Mouse (Mus musculus): Measurements from ENCODE around the gene Por.

Gene Por

DNA sequence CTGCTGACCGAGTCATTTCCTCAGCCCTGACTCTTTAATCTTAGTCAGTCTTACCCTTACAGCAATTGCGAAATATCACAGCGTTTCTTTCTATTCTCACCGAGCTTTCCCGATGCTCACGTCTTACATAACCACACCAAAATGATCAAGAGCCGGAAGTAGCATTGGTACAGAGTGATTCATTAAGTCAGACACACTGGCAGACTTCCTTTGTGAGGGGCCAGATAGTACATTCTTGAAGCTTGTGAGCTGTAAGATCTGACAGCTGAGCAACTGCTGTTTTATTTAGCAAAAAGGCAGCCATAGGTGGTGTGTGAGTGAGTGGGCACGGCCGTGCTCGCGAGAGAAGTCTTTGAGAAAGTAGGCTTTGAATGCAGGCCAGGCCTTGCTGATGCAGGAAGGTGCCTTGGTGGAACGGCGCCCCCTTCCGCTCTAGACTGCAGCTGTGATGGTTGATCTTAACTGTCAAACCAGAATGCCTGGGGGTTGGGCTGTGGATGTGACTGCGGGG lies 32.9 kb downstream of the Por start:
- peak; percentile 87 for DNase-seq

DNA sequence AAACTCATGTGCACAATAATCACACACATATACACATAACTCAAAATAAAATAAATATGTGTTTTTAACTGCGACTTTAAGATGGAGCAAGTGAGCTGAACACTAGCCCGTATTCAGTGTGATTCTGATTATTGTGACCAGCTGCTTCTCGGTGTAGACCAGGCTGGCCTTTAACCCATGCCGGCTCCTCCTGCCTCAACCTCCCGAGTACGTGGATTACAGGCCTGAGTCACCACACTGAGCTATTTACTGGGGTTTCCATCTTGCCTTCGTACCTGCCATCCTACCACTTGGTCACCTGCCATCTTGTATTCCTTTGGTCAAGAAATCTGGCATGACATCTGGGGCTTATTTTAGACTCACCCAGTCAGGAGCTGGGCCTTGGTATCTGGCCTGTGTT lies 33.6 kb downstream of the Por start:
- no peak for DNase-seq

DNA sequence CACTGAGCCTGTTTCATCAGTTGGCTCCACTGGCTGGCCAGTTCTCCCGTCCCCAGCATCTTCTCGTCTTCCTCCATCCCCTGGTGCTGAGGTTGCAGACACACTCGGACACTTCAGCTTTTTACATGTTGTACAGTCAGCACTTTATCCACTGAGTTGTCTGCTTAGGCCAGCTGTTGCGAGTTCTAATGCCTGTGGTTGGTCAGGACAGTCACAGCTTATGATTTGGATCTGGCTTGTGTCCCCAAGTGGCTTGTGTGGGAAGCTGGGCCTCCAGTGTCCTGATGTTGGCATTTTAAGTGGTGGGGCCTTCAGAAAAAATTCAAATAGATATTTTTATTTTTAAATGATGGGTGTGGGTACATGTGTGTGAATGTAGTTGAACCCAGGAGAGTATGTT lies 35.5 kb downstream of the Por start:
- DNase-seq: no peak

DNA sequence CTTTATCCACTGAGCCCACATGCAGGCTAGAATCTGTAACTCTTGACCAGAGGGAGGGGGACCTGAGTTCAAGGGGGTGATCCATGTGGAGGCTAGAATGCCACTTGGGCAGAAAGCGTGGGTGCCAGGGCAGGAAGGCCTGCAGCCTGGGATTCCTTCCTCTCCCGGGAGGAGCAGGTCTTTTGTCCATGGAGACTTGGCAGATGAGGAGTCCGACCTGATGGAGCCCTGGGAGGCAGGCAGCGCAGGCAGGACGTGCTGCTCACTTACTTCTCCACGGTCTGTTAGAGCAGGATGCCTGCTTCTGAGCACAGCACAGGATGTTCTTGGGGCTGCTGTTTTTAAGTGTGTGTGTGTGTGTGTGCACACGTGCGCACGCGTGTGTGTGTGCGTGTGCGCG lies 37.2 kb downstream of the Por start:
- no peak for DNase-seq

DNA sequence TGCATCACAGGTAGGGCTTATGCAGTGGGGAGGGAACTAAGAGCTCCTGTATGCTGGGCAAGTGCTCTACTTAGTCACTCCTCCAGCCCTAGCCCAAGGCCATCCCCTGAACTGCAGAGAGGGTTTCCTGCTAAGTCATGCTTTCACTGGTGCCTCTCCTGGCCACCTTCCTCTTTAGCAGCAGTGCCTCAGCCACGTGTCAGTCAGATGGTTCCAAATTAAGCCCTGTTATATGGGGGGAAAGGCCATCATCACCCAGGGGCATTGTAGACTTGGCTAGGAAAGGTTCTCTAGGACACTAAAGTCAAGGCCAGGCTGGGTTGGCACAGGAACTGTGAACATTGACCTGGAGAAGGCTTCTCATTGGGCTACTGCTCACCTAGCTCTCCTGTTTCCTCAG lies 38.0 kb downstream of the Por start:
- DNase-seq: peak; percentile 47

DNA sequence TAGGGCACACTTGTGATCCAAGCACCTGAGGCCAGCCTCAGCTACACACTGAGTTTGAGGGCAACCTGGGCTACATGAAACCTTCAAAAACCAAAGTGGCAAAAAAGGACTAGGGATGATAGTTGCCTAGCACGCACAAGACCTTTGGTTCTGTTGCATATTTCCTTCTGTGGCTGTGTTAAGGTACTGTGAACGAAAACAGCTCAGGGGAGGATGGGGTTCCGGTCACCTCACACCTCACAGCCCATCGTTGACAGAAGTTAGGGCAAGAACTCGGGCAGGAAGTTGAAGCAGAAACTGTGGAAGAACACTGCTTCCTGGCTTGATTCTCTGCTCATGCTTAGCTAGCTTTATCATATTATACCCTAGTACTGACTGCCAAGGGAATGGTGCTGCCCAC lies 39.9 kb downstream of the Por start:
- DNase-seq: no peak

DNA sequence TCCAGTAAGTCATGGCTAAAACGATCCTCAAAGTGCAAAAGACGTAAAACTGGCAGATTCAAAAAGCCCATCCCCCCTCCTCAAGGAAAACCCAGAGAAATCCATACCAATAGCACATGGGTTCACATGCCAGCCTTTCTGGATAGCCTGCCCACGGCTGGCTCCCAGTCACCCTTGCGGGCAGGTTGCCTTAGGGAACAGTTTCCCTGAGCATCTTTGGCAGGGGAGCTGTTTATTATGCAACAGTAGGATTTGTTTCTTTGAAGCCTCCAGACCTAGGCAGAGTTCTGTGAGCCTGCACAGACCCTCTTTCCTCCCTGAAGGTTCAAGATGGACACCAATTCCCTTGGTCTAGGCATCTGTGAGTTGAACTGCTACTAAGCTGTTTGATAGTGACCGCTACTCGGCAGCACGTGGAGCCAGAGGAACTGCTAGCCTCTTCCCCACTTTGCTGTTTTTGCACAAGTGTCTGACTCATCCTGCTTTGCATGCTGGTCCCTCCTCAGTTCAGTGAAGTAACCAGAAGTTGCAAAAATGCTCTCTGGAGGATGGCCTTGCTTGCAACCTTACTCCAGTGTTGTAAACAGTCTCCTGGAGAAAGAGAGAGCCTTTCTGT lies 40.9 kb downstream of the Por start:
- peak; percentile 69 for DNase-seq

DNA sequence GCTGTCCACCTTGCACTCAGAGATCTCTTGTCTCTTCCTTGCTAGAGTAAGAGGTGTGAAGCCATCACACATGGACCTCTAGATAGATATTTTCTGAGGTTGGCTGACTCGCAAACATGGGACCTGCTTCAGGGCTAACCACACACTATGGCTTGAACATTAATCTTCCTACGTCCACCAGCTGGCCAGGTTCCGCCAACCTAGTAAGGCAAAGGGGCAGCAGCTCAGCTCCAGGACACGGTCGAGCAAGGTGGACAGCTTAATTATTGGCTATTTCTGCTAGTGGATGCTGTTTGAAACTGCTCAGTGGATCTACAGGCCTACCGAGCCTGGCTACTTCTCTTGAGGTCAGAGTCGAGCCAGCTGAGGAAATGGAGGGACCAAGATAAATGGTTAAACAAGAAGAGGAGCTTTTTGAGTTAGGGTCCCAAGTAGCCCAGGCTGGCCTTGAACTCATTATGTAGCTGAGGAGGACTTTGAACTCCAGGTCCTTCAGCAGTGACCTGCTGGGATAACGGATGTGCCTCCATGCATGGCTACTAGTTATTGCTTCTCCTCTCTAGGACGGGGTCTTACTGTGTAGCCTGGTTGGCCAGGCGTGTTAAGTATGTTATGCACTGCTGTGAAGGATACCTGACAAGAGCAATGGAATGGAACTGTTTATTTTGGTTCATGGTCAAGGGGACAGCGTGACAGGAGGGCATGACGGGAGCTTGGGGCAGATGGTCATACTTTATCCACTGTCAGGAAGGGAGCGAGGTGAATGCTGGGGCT lies 41.9 kb downstream of the Por start:
- no peak for DNase-seq

DNA sequence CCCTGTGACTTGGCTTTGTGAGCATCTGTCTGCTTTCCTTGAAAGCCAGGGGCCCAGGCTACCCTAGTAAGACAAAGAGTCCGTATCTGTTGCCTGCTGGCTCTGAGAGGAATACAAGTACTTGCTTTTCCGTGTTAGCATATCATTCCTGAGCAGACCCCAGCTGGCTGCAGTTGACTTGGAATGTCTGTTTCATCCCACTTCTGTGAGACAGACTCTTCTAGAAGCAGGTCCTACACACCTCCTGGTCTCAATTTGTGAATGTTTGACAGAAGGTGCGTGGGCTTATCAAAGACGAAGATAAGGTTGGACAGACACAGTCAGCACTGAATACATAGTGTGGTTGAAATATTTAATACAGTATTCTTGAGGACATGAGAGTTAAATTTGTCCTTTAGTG lies 43.0 kb downstream of the Por start:
- DNase-seq: no peak

DNA sequence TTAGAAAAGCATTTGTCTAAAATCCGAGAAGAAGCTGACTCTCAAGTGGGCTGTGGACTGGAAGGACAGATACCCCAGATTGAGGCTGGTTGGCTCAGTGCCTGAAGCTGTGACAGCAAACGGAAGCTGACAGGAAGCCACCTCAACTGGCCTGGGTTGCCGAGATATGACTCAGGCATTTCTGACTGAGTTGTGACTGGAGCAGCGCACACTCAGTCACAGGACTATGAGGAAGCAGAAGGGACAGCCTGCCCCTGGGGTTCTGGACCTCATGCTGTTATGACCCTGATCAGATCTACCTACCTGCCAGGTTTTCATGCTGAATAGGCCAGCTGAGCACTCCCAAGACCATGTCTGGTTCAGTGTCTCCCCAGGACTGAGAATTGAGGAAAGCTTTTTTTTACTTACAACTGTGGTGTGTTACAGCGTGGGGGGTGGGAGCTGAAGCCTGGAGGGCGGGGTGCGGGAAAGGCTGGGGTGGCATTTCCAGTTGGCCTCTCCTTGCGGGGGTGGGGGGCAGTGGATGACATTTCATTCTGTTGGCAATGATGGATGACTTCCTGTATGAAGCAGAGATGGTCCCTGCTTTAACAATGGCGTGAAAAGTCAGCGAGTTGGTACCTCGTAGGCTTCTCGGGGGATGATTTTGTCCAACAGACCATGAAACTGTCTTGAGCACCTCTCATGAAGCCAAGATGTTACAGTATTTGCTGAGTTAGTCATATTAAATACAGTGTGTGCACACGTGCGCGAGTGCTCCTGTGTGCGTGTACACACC lies 43.8 kb downstream of the Por start:
- peak; percentile 90 for DNase-seq

DNA sequence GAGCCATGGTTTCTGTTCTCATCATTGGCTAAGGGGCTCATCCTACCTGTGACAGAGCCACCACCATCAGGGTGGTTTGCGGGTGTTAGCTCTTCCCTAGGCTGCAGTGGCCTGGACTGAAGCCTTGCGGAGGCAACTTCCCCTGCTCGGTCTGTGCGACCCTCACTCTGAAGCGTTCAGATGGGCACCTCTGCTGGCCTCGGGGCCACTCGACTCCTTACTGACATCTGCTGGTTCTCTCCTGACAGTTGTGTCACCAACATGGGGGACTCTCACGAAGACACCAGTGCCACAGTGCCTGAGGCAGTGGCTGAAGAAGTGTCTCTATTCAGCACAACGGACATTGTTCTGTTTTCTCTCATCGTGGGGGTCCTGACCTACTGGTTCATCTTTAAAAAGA lies 45.8 kb downstream of the Por start:
- peak; percentile 46 for DNase-seq

DNA sequence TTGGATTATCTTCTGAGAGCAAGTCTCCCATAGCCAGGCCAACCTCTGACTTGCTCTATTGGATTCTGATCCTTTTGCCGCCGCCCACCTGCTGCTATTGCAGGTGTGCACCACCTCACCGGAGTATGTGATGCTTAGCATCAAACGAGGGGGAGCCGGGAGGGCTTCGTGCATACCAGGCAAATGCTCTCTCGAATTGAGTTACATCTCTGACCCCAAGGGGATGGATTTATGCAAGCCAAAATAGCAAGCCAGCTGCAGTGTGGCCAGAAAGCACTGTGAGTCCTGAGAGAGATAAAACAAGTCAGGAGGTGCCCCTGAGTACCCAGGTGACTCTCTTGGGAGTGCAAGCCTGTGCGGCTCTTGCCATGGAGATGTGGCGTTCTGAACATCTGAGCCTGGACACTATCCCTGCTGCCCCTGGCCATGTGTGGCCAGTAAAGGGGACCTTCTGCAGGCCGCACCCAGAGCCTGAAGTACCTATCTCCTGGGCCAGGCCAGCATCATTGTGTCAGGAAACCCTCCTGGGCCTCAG lies 49.8 kb downstream of the Por start:
- DNase-seq: no peak

DNA sequence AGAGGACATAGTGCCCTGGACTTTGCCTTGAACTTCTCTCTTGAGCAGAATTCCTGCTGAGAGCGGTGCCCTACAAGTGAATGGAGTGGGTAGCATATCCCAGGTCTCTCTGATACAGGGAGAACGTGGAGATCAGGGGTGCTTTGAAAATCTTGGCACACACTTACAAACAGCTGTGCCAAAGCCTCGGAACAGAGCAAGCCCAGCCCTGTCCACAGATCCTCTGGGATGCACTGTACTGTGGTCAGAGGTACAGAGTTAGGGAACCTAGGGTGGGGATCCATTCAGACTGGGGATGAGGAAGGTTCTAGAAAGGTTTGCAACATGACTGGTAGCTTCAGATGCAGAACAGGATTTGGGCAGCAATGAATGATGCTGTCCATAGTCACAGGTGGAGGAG lies 50.3 kb downstream of the Por start:
- no peak for DNase-seq

DNA sequence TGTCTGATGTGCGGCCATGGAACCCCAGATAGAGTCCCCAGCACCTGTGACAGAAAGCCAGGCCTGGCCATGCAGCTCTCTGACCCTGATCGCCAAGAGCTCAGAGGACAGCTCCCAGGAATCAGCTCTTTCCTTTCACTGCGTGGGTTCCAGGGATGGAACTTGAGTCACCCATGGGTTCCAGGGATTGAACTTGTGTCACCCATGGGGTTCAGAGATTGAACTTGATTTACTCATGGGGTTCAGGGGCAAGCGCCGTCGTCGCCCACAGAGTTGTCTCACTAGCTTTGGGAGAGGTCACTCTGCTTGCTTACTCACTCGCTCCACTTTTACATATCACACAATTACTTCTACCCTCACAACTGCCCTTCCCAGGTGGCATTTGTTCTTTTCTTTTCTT lies 51.2 kb downstream of the Por start:
- no peak for DNase-seq

DNA sequence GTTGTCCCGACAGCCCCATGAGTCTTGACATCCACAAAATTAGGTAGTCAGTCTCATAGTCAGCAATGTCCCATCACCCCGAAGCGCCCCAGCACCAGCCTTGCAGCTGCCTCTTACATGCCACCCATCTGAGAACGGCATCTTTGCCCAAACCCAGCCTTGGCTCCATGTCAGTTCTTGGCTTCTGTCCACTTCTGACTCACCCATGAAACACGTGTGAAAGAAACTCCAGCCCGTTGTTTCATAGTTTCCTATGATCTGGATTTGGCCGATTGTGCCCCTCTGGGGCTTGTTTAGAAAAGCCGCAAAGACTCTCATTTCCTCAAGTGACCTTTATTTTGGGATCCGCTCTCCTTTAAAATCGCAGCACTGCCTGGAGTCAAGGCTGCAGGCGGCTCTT lies 52.3 kb downstream of the Por start:
- DNase-seq: peak; percentile 88

DNA sequence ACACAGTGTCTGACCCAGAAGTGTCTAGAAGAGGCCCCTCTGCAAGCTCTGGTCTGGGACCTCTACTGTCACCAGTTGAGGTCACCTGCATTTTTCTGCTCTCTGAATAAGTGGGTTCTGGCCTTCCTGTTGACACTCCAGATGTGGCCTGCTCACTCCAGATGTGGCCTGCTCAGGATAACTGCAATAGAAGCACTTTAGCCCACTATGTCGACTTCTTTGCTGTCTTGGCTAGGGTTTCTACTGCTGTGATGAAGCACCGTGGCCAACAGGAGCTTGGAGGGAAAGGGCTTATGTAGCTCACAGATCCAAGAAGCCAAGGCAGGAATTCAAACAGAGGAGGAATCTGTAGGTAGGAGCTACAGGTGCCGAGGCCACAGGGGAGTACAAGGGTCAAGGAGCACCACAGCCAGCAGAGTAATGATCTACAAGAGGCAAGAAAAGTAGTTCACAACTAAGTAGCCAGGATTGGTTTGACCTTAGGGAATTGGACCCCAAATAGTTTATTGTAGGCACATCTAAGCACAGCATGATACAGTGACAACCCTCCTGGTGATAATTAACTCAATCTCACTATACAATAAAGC lies 53.4 kb downstream of the Por start:
- DNase-seq: no peak

DNA sequence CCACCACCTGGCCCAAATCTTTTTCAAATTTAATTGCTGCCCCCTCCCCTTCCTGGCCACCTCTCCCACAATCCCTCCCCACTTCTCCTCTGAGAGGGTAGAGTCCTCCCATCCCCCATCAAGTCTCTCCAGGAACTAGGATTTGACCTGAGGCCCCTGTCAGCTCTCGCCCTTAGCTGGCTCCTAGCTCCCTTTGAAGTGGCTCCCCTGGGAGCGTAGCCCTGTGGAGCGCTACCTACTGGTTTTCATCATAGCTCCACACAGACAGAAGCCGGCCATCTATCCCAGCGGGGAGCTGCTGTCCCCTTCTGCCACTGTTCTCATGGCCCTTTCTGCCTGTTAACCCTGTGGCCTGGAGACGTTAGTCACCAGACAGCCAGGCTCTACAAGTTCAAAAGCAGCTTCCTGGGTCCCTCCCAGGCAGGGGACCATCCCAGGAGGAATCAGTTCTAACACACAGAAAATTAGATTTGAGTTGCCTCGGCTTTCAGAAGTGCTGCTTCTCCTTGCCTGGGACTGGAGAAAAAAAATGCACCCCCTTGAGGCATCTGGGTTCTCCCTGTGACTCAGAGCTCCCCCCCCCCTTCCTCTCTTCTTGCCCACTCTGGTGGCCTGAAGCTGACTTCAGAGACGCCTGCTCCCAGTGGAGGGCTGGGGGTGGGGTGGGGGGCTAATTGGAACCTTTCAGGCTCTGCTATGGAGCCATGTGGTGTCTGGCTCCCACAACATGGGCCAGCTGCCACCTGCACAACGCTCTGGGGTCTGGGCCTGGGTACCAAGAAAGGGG lies 54.9 kb downstream of the Por start:
- DNase-seq: no peak

DNA sequence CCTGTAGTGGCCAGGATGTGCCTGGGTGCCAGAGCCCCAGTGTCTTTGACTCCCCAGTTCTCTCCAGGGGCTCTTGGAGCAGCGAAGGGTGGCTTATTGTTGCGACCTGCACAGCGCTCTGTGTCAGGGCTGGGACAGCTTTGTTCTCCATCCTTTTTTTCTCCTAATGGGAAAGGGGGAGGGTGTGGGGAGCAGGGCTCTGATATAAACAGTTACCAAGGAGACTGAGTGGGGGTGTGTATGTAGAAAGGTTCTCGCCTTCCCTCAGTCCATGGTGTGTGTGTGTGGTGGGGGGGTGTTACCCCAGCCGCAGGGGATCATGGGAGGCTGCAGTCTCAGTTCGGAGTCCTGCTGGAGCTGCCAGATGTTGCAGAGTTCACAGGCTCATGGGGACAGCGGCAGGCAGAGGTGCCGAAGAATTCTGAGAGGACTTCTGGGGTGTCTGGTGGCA lies 55.6 kb downstream of the Por start:
- peak; percentile 37 for DNase-seq

DNA sequence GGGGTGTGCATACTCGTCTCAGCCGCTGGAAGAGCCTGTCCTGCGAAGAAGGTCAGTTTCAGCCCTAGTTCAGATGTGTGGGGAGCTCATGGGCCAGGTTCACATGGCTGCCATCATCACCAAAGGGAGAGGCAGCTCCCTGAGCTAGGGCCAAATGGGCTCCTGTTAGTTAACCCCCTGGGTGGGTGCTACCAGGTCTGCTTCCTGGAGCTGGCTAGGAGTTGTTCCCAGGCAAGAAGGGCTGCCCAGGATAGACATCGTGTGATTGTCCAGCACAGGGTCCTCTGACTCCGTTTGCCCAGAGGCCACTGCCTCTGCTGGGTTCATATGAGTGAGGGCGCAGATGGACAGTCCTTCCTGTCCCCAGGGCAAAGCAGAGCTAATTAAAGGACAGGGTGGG lies 56.2 kb downstream of the Por start:
- DNase-seq: no peak

DNA sequence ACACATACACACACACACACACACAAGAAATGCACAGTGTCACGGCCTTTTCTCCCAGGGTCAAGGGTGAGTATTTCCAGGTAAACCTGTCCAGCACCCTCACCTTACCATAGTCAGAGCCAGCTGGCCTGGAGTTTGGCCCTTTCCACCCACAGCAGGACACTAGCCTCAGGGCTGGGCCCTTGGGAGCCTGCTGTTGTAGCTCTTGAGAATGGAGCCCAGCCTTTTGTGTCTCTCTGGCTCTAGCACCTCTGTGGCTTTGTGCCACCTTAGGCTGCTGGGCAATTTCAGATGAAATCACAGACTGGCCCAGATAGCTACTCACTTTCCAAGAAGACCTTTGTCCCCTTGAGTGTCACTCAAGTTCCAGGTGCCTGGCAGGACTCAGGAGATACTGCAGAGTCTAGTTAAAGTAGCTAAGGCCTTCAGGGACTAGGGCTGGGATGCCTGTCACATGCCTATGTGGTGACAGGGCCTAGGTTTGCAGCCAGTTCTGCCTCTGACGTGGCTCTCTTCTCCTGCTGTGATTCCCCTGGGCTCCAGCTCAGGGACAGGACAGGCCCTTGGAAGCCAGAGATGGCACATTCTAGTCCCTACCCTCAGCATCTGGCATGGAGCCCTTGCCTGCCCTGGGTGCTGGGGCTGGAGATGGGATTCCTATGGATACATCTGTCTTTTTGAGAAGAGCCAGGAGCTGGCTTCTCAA lies 57.0 kb downstream of the Por start:
- no peak for DNase-seq

DNA sequence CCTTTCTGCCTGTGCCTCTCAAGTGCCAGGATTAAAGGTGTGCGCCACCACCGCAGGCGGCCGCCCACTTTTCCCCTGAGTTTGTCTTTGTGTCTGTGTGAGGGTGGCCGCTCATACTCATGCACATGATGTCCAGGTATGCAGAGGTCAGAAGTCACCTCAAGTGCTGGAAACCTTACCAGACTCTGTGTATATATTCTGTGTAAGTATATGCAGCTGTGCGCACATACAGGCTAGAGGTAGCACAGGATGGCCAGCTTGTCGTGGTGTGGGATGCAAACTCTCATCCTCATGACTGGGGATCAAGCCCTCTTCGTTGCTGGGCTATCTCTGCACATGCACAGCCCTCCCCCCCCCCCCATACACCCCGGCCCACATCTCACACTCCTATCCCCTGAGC lies 58.0 kb downstream of the Por start:
- no peak for DNase-seq

DNA sequence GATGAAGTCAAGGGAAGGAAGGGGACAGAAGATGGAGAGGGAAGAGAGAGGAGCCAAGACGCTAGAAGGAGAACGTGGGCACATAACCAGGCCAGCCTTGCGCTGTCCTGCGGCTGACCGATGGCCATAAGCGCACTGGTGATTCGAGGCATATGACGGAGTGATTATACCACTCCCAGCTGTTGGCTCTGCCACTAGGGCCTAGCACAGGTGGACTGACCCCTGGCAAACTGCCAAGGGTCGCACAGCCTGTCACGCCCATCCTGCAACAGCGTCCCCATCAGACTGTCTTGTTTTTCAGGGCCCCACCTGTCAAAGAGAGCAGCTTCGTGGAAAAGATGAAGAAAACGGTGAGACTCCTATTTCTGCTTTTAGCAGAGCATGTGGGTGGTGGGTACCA lies 58.5 kb downstream of the Por start:
- DNase-seq: no peak

Measured in lung, postnatal 36 days (tissue).